Mouse (Mus musculus) heart, adult 11 months (tissue): Measurements from ENCODE around the gene D17H6S53E.

Source experiments
- DNase-seq: peaks from one replicate; pipeline ENCODE4 v3.0.0; 2022

Gene D17H6S53E

GRCm38 (mm10) chr17:35126206-35126611 lies at the start of gene D17H6S53E:
TSS of gene D17H6S53E (plus strand) at chr17:35126373.
- peak; percentile 99 for DNase-seq

- DNase-seq, result no peak
These were observed 49.5 kb upstream of the D17H6S53E start, which contains the start of gene Ly6g6e for GRCm38 (mm10) chr17:35076507-35077176. TSS of gene Ly6g6e (plus strand) at chr17:35076902.

- DNase-seq, result peak; percentile 94
These were observed 48.9 kb upstream of the D17H6S53E start for GRCm38 (mm10) chr17:35077285-35077684.

- DNase-seq, result peak; percentile 97
These were observed 48.4 kb upstream of the D17H6S53E start, which contains the start of gene Ly6g6d for GRCm38 (mm10) chr17:35077786-35078233. TSS of gene Ly6g6d (minus strand) at chr17:35078065.

GRCm38 (mm10) chr17:35079778-35080177 lies 46.4 kb upstream of the D17H6S53E start:
- DNase-seq, result peak; percentile 93

- no peak for DNase-seq
These were observed 45.9 kb upstream of the D17H6S53E start for GRCm38 (mm10) chr17:35080248-35080647.

- DNase-seq, result no peak
These were observed 45.5 kb upstream of the D17H6S53E start for GRCm38 (mm10) chr17:35080710-35081109.

GRCm38 (mm10) chr17:35082841-35083576 lies 43.2 kb upstream of the D17H6S53E start:
- no peak for DNase-seq

GRCm38 (mm10) chr17:35083929-35084497 lies 42.2 kb upstream of the D17H6S53E start:
- no peak for DNase-seq

GRCm38 (mm10) chr17:35085208-35085865 lies 40.8 kb upstream of the D17H6S53E start, which contains the start of gene Ly6g6f:
TSS of gene Ly6g6f (minus strand) at chr17:35085610.
- DNase-seq, result no peak

- no peak for DNase-seq
These were observed 38.0 kb upstream of the D17H6S53E start for GRCm38 (mm10) chr17:35088151-35088550.

- DNase-seq, result peak; percentile 100
These were observed 37.1 kb upstream of the D17H6S53E start, which contains the start of gene Abhd16a for GRCm38 (mm10) chr17:35088825-35089644. TSS of gene Abhd16a (plus strand) at chr17:35089263.

- DNase-seq, result peak; percentile 96
These were observed 35.8 kb upstream of the D17H6S53E start for GRCm38 (mm10) chr17:35090166-35090932.

GRCm38 (mm10) chr17:35092403-35093198 lies 33.6 kb upstream of the D17H6S53E start:
- peak; percentile 92 for DNase-seq

- no peak for DNase-seq
These were observed 31.5 kb upstream of the D17H6S53E start for GRCm38 (mm10) chr17:35094475-35095365.

- no peak for DNase-seq
These were observed 29.6 kb upstream of the D17H6S53E start for GRCm38 (mm10) chr17:35096597-35096996.

- no peak for DNase-seq
These were observed 29.0 kb upstream of the D17H6S53E start for GRCm38 (mm10) chr17:35097164-35097655.

- DNase-seq, result no peak
These were observed 25.9 kb upstream of the D17H6S53E start for GRCm38 (mm10) chr17:35100196-35100765.

- no peak for DNase-seq
These were observed 25.0 kb upstream of the D17H6S53E start for GRCm38 (mm10) chr17:35101161-35101560.
